Mouse (Mus musculus): Measurements from ENCODE around the gene Dnaja3.

- peak; percentile 32; the same call in 1 of the 2 replicates for TF ChIP-seq CTCF (IDR thresholded peaks at IDR 0.05; ENCODE audit: low read depth)
- no peak for TF ChIP-seq EP300 (IDR thresholded peaks at IDR 0.05; ENCODE audit: low read depth)
These were observed 16.2 kb downstream of the Dnaja3 start for GRCm38 (mm10) chr16:4655764-4656570.
